Mouse (Mus musculus) testis, adult 2 months (tissue): Measurements from ENCODE around the gene Gm20388.

Experiments
- CTCF ChIP-seq: fragments of 200-500 bp; IDR thresholded peaks from 2 replicates; pipeline ENCODE4 v1.5.1; 2012; ENCODE audit warnings: low read depth, mild to moderate bottlenecking, inconsistent platforms, low read length, moderate library complexity; ENCODE audit not compliant: control insufficient read depth, insufficient read depth, insufficient replicate concordance
- POLR2A ChIP-seq: fragments of 200-500 bp; IDR thresholded peaks from 2 replicates; pipeline ENCODE4 v1.6.1; 2012; ENCODE audit warnings: low read depth, mild to moderate bottlenecking, inconsistent platforms, low read length, moderate library complexity; ENCODE audit not compliant: control insufficient read depth

- no peak for TF ChIP-seq CTCF
- TF ChIP-seq POLR2A, result no peak
Observed at GRCm38 (mm10) chr8:120463918-120464584, 553.4 kb downstream of the Gm20388 start.
